Mouse (Mus musculus): Measurements from ENCODE around the gene Gm29094. TPM values are rescaled to one million over a fixed set of nuclear protein-coding genes. Genes with fewer than 3 reads are reported as not detected.
"Not testable (repeated sequence)": the region's sequence is repeated elsewhere in the genome, so short reads cannot be mapped to it uniquely, and the experiment has no call there.

Gm29094 gene
- total RNA-seq, 2 experiments from 2014 or later: 1.3 TPM; not detected in 1

GRCm38 (mm10) chr9:89240516-89241019 is 41.4 kb downstream of the Gm29094 start:
- DNase-seq (ENCODE audit: low spot score in 2 of 2): not testable (repeated sequence)

- DNase-seq (ENCODE audit: low spot score in 2 of 2): no peak
Measured at GRCm38 (mm10) chr9:89253400-89253799, 54.2 kb downstream of the Gm29094 start.

DNA sequence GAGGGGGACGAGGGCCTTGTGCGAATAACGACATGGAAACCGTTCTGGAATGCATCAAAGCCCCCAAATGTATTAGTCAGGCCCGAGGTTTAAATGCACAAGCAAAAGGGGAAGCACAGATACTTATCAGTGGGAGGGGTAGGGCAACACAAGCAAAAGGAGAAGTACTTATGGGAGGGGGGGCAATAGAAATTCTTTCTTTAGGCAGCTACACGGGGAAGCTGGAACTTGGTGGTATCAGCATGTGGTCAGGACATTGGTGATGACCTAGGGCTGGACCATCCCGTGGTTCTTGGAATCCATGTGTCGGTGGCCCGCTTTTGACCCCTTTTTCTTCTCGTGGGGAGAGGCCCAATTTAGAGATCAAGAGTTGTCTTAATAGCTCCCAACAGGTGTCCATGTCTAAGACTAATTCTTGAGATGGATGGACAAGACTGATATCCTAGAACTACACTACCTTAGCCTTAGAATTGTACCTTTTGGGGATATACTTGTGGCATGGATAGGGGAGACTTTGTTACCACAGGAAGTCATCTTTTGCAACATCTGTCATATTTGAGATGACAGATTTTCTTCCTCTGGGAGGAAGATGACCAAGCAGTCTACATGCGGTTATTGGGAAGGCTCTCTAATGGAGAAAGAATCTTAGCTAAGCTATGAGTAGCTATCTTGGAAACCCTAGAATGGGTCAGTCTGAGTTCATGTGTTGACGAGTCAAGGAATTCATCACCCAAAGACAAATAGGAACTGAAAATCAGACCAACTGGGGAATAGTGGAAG is 57.6 kb downstream of the Gm29094 start:
- DNase-seq (ENCODE audit: low spot score in 2 of 2): no peak

DNA sequence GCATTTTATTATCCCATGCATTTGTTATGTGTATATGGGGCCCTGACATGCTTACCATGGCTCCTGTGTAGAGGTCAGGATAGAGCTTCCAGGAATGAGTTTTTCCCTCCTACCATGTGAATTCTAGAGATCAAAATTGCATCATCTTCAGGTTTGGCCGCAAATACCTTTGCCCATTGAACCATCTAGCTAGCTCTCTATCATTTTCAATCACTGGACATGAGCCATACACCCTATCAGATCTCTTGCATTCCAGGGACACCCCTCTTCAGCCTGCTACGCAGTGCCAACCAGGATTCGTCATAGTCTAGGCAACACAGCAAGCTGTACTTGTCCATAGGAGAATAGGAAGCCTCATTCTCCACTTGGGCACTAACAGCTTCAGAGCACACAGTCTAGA is 64.8 kb downstream of the Gm29094 start:
- DNase-seq (ENCODE audit: low spot score in 2 of 2): no peak

DNA sequence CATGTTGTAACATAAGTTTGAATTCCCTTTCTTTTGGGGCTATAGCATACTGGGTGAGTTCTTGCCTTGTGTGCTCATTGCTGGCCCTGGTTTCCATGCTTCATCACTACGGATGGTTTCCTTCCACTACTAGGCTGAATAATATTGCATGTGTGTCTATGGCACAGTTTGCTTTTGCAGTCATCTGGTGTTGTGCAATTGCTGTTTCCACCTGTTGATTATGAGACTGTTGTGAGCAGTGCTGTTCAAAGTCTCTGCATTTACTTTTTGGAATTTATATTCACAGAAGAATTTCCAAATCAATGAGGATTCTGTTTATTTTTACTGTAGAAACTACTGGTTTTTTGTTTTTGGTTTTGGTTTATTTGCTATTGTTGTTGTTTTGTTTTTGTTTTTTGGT is 65.4 kb downstream of the Gm29094 start:
- DNase-seq (ENCODE audit: low spot score in 2 of 2): no peak

Other genes starting within 250 kb of the Gm29094 start
- gene Bcl2a1a, start 242.5 kb upstream of the Gm29094 start, total RNA-seq (2021): not detected
- under 1 TPM in 1 of 2 experiments, not detected in 1; 0.17 TPM for gene Trim43b, start 106.5 kb upstream of the Gm29094 start, total RNA-seq (2021)
- gene Bcl2a1b, start 170 bp upstream of the Gm29094 start, total RNA-seq (2021): 1 to 10 TPM in 1 of 2 experiments, not detected in 1; 1.0 TPM
- 10 to 100 TPM; 14.3 to 18.1 TPM for gene Mthfs, start 11.3 kb downstream of the Gm29094 start, total RNA-seq (2021)

Data from gastrocnemius, postnatal 4 days (tissue).